Mouse (Mus musculus) right cerebral cortex, postnatal 10 days (tissue): ENCODE measurements at regions not wholly inside any gene's neighbourhood (a gene's known extent, or its start where the extent isn't known, plus 50 kb on each side); places are given as distances from the start of the nearest gene placed in this dataset.
"Not testable (repeated sequence)": the region's sequence is repeated elsewhere in the genome, so short reads cannot be mapped to it uniquely, and the experiment has no call there.

Experiments
- DNase-seq, 2 experiments: peaks; one replicate each; pipeline ENCODE4 v3.0.0; 2021; ENCODE audit warnings: low spot score in 2 of 2

- DNase-seq: no peak
Observed at GRCm38 (mm10) chr8:83837637-83838378, 62.1 kb upstream of the Adgrl1 start.

- DNase-seq: no peak
Observed at GRCm38 (mm10) chr8:83829851-83830250, 70.1 kb upstream of the Adgrl1 start.

GRCm38 (mm10) chr8:83824925-83825680 is 74.8 kb upstream of the Adgrl1 start:
- DNase-seq: no peak

GRCm38 (mm10) chr8:83819086-83819485 is 78.0 kb upstream of the Adgre5 start:
- DNase-seq: no peak

GRCm38 (mm10) chr8:83810651-83811050 is 69.5 kb upstream of the Adgre5 start:
- DNase-seq: no peak

GRCm38 (mm10) chr8:83805612-83806011 is 64.5 kb upstream of the Adgre5 start:
- no peak for DNase-seq

GRCm38 (mm10) chr8:83803312-83803711 is 62.2 kb upstream of the Adgre5 start:
- DNase-seq: not testable (repeated sequence)

- no peak for DNase-seq
Observed at GRCm38 (mm10) chr8:83802506-83802905, 61.4 kb upstream of the Adgre5 start.

GRCm38 (mm10) chr8:83799607-83799950 is 58.5 kb upstream of the Adgre5 start:
- DNase-seq: no peak

- no peak for DNase-seq
Observed at GRCm38 (mm10) chr8:83798881-83799606, 57.9 kb upstream of the Adgre5 start.

GRCm38 (mm10) chr8:83793491-83794238 is 52.5 kb upstream of the Adgre5 start:
- DNase-seq: peak; percentile 51 to 52
